Mouse (Mus musculus): ENCODE results near the gene Wdr73. TPM values are rescaled to one million over a fixed set of nuclear protein-coding genes. Genes with fewer than 3 reads are reported as not detected.
A peak's percentile ranks its signal among the peaks of the same experiment; 100 is the strongest.

The Wdr73 gene
- polyA plus RNA-seq, 1 experiment = 13.1 TPM

GRCm38 (mm10) chr7:80897134-80897533 lies 3.9 kb downstream of the Wdr73 start:
- Histone ChIP-seq H3K27me3 (replicated peaks) (no peaks in the 10 kb centered on the region), H3K36me3 (replicated peaks; ENCODE audit: low read length) (peaks cover 73% of the 10 kb centered on the region), H3K9me3 (no peaks in the 10 kb centered on the region), H3K4me3 (replicated peaks) (peak overlapping the region; percentile 77), H3K4me1 (peaks cover 66% of the 10 kb centered on the region)
- TF ChIP-seq GATA1 (IDR thresholded peaks at IDR 0.05; ENCODE audit: borderline replicate concordance, low read length) (no peak), FLI1 (IDR thresholded peaks at IDR 0.05; ENCODE audit: low read length) (no peak)

- peaks cover 61% of the 10 kb centered on the region for H3K4me1 ChIP-seq
Measured at GRCm38 (mm10) chr7:80894815-80895519, 6.1 kb downstream of the Wdr73 start.

GRCm38 (mm10) chr7:80894196-80894595 lies 6.9 kb downstream of the Wdr73 start:
- H3K9me3 ChIP-seq = no peaks in the 10 kb centered on the region
- peaks cover 93% of the 10 kb centered on the region for H3K36me3 ChIP-seq (replicated peaks; ENCODE audit: low read length)
- H3K4me3 ChIP-seq (replicated peaks) = no peak overlapping the region
- TF ChIP-seq FLI1 (IDR thresholded peaks at IDR 0.05; ENCODE audit: low read length) = no peak
- no peak for TF ChIP-seq GATA1 (IDR thresholded peaks at IDR 0.05; ENCODE audit: borderline replicate concordance, low read length)
- H3K27me3 ChIP-seq (replicated peaks) = no peaks in the 10 kb centered on the region
- peaks cover 62% of the 10 kb centered on the region for H3K4me1 ChIP-seq

More at GRCm38 (mm10) chr7:80894815-80895519, 6.1 kb downstream of the Wdr73 start:
- no peak overlapping the region for H3K4me3 ChIP-seq (replicated peaks)
- no peaks in the 10 kb centered on the region for H3K9me3 ChIP-seq
- H3K27me3 ChIP-seq (replicated peaks) = no peaks in the 10 kb centered on the region
- peaks cover 90% of the 10 kb centered on the region for H3K36me3 ChIP-seq (replicated peaks; ENCODE audit: low read length)
- no peak for TF ChIP-seq FLI1 (IDR thresholded peaks at IDR 0.05; ENCODE audit: low read length)
- no peak for TF ChIP-seq GATA1 (IDR thresholded peaks at IDR 0.05; ENCODE audit: borderline replicate concordance, low read length)

GRCm38 (mm10) chr7:80893753-80894129 lies 7.3 kb downstream of the Wdr73 start:
- H3K27me3 ChIP-seq (replicated peaks) = no peaks in the 10 kb centered on the region
- TF ChIP-seq GATA1 (IDR thresholded peaks at IDR 0.05; ENCODE audit: borderline replicate concordance, low read length) = no peak
- TF ChIP-seq FLI1 (IDR thresholded peaks at IDR 0.05; ENCODE audit: low read length) = no peak
- H3K9me3 ChIP-seq = no peaks in the 10 kb centered on the region
- H3K36me3 ChIP-seq (replicated peaks; ENCODE audit: low read length) = peaks cover 94% of the 10 kb centered on the region
- peaks cover 67% of the 10 kb centered on the region for H3K4me1 ChIP-seq
- H3K4me3 ChIP-seq (replicated peaks) = no peak overlapping the region

GRCm38 (mm10) chr7:80893086-80893752 lies 7.8 kb downstream of the Wdr73 start:
- no peaks in the 10 kb centered on the region for H3K27me3 ChIP-seq (replicated peaks)
- H3K36me3 ChIP-seq (replicated peaks; ENCODE audit: low read length) = peaks cover 94% of the 10 kb centered on the region
- peaks cover 69% of the 10 kb centered on the region for H3K4me1 ChIP-seq
- no peak for TF ChIP-seq FLI1 (IDR thresholded peaks at IDR 0.05; ENCODE audit: low read length)
- H3K4me3 ChIP-seq (replicated peaks) = no peak overlapping the region
- no peaks in the 10 kb centered on the region for H3K9me3 ChIP-seq

- Histone ChIP-seq H3K4me3 (replicated peaks) (no peak overlapping the region), H3K27me3 (replicated peaks) (no peaks in the 10 kb centered on the region), H3K36me3 (replicated peaks; ENCODE audit: low read length) (peaks cover 65% of the 10 kb centered on the region), H3K4me1 (peaks cover 47% of the 10 kb centered on the region), H3K9me3 (no peaks in the 10 kb centered on the region)
- no peak for TF ChIP-seq GATA1 (IDR thresholded peaks at IDR 0.05; ENCODE audit: borderline replicate concordance, low read length)
Measured at GRCm38 (mm10) chr7:80889841-80890241, 11.2 kb downstream of the Wdr73 start.

- Histone ChIP-seq H3K36me3 (replicated peaks; ENCODE audit: low read length) (peaks cover 57% of the 10 kb centered on the region), H3K27me3 (replicated peaks) (no peaks in the 10 kb centered on the region), H3K4me3 (replicated peaks) (no peak overlapping the region), H3K9me3 (no peaks in the 10 kb centered on the region), H3K4me1 (peaks cover 44% of the 10 kb centered on the region)
- TF ChIP-seq FLI1 (IDR thresholded peaks at IDR 0.05; ENCODE audit: low read length) (no peak), GATA1 (IDR thresholded peaks at IDR 0.05; ENCODE audit: borderline replicate concordance, low read length) (no peak)
Measured at GRCm38 (mm10) chr7:80889021-80889511, 12.0 kb downstream of the Wdr73 start.

- peaks cover 40% of the 10 kb centered on the region for H3K4me1 ChIP-seq
- TF ChIP-seq GATA1 (IDR thresholded peaks at IDR 0.05; ENCODE audit: borderline replicate concordance, low read length) = no peak
- TF ChIP-seq FLI1 (IDR thresholded peaks at IDR 0.05; ENCODE audit: low read length) = no peak
- peaks cover 52% of the 10 kb centered on the region for H3K36me3 ChIP-seq (replicated peaks; ENCODE audit: low read length)
- H3K9me3 ChIP-seq = no peaks in the 10 kb centered on the region
- no peak overlapping the region for H3K4me3 ChIP-seq (replicated peaks)
- H3K27me3 ChIP-seq (replicated peaks) = no peaks in the 10 kb centered on the region
Measured at GRCm38 (mm10) chr7:80888595-80888994, 12.5 kb downstream of the Wdr73 start.

- Histone ChIP-seq H3K4me1 (peaks cover 37% of the 10 kb centered on the region), H3K9me3 (no peaks in the 10 kb centered on the region), H3K4me3 (replicated peaks) (no peak overlapping the region), H3K27me3 (replicated peaks) (no peaks in the 10 kb centered on the region), H3K36me3 (replicated peaks; ENCODE audit: low read length) (peaks cover 23% of the 10 kb centered on the region)
- no peak for TF ChIP-seq GATA1 (IDR thresholded peaks at IDR 0.05; ENCODE audit: borderline replicate concordance, low read length)
- TF ChIP-seq FLI1 (IDR thresholded peaks at IDR 0.05; ENCODE audit: low read length) = no peak
Measured at GRCm38 (mm10) chr7:80885666-80886065, 15.4 kb downstream of the Wdr73 start.

GRCm38 (mm10) chr7:80882830-80883505 lies 18.1 kb downstream of the Wdr73 start:
- H3K27me3 ChIP-seq (replicated peaks) = no peaks in the 10 kb centered on the region
- H3K4me1 ChIP-seq = peaks cover 21% of the 10 kb centered on the region
- peaks cover 4% of the 10 kb centered on the region for H3K36me3 ChIP-seq (replicated peaks; ENCODE audit: low read length)
- peak overlapping the region; percentile 85 for H3K4me3 ChIP-seq (replicated peaks)
- no peak for TF ChIP-seq GATA1 (IDR thresholded peaks at IDR 0.05; ENCODE audit: borderline replicate concordance, low read length)
- TF ChIP-seq FLI1 (IDR thresholded peaks at IDR 0.05; ENCODE audit: low read length) = no peak
- no peaks in the 10 kb centered on the region for H3K9me3 ChIP-seq
